11 mouse cellular contexts compared by ENCODE assay signal in the genomic region with DNA sequence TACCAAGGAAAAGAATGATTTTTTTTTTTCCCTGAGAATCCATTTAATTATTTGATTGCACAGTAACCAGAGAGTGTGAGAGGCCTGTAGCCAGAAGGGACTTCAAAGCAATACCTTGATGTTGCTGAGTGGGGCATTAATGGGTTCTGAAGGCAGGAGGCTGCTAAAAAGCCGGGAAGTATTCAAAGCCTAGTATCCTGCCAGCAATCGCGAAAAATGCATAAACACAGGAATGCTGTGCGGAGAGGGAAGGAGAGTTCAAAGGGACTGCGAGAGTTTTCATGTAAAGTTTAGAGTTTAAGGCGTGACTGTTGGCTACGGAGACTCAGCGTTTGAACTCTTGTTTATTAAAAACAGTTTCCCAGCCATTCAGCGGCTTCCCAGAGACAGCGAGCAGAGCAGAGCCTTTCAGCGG. TPM values are rescaled to one million over a fixed set of nuclear protein-coding genes. Genes with fewer than 3 reads are reported as not detected.
A peak's percentile ranks its signal among the peaks of the same experiment; 100 is the strongest.
DNase-seq lines count a peak whose midpoint lies in the region; ATAC-seq lines count a peak whose summit lies in the region.
"Had no signal": no experiment of that assay in that cellular context is flagged by ENCODE, and none has a peak within 500 bp of the region (broad histone marks: within the 10 kb centered on the region; RNA-seq: fewer than 3 reads in every experiment).

No protein-coding gene starts in this region.

- peak overlapping the region; percentile 18; the same call in 1 of the 2 replicates for H3K4me3 ChIP-seq in heart, embryonic 13.5 days
- H3K4me3 ChIP-seq in embryonic facial prominence, embryonic 12.5 days: no peak overlapping the region
- peak overlapping the region; percentile 31 for H3K4me3 ChIP-seq in limb, embryonic 10.5 days
- H3K4me3 ChIP-seq in midbrain, embryonic 16.5 days (ENCODE audit: low read depth, low read length): no peak overlapping the region
- H3K4me3 ChIP-seq: liver, embryonic 13.5 days had no signal

- H3K9me3 ChIP-seq in heart, embryonic 13.5 days: no peaks in the 10 kb centered on the region
- no peaks in the 10 kb centered on the region for H3K9me3 ChIP-seq in embryonic facial prominence, embryonic 12.5 days
- H3K9me3 ChIP-seq in limb, embryonic 10.5 days (replicated peaks): no peaks in the 10 kb centered on the region
- H3K9me3 ChIP-seq in midbrain, embryonic 16.5 days (replicated peaks; ENCODE audit: control insufficient read depth, low read length, poor library complexity, severe bottlenecking): no peaks in the 10 kb centered on the region
- H3K9me3 ChIP-seq: liver, embryonic 13.5 days had no signal

- DNase-seq in heart, postnatal 36 days: no peak
- DNase-seq in limb, embryonic 10.5 days (ENCODE audit: low spot score): peak; percentile 54
- no peak for DNase-seq in cerebellum, postnatal 10 days
- DNase-seq in layer of hippocampus, postnatal 14 days (ENCODE audit: low spot score in 2 of 2): no peak
- DNase-seq: adrenal gland, adult 2 months; kidney, adult 11 months; liver, embryonic 13.5 days had no signal

- intact Hi-C loops in heart, postnatal 36 days (cut with DNase I): no loop called here

- H3K36me3 ChIP-seq in heart, embryonic 13.5 days: no peaks in the 10 kb centered on the region
- H3K36me3 ChIP-seq in embryonic facial prominence, embryonic 12.5 days: no peaks in the 10 kb centered on the region
- H3K36me3 ChIP-seq in limb, embryonic 10.5 days: no peaks in the 10 kb centered on the region
- H3K36me3 ChIP-seq in midbrain, embryonic 16.5 days (ENCODE audit: control insufficient read depth, insufficient read depth, low read length): no peaks in the 10 kb centered on the region
- H3K36me3 ChIP-seq: liver, embryonic 13.5 days had no signal

- no peak for ATAC-seq in heart, embryonic 13.5 days (ENCODE audit: extremely low read depth, insufficient number of reproducible peaks, low FRiP score, low TSS enrichment)
- ATAC-seq in embryonic facial prominence, embryonic 12.5 days (ENCODE audit: insufficient number of reproducible peaks, insufficient read depth, low FRiP score, low TSS enrichment): no peak
- ATAC-seq in midbrain, embryonic 16.5 days: 0 out of 2 replicates have a peak, but pooled peaks have one; percentile 60
- ATAC-seq in megakaryocyte-erythroid progenitor cell, adult 5-6 weeks (replicated peaks; ENCODE audit: low FRiP score, low TSS enrichment, poor library complexity, severe bottlenecking): no peak

- no peaks in the 10 kb centered on the region for H3K27me3 ChIP-seq in heart, embryonic 13.5 days (replicated peaks)
- H3K27me3 ChIP-seq in embryonic facial prominence, embryonic 12.5 days: no peaks in the 10 kb centered on the region
- H3K27me3 ChIP-seq in limb, embryonic 10.5 days (ENCODE audit: low read depth, poor library complexity, severe bottlenecking): no peaks in the 10 kb centered on the region
- H3K27me3 ChIP-seq in midbrain, embryonic 16.5 days (ENCODE audit: control insufficient read depth, insufficient read depth, low read depth, low read length): no peaks in the 10 kb centered on the region
- H3K27me3 ChIP-seq: liver, embryonic 13.5 days had no signal

- peak overlapping the region; percentile 54 for H3K4me2 ChIP-seq in heart, embryonic 13.5 days
- peak overlapping the region; percentile 8 for H3K4me2 ChIP-seq in embryonic facial prominence, embryonic 12.5 days (replicated peaks)
- H3K4me2 ChIP-seq in midbrain, embryonic 16.5 days (ENCODE audit: low read length): peak overlapping the region; percentile 1; the same call in 1 of the 2 replicates
- H3K4me2 ChIP-seq: liver, embryonic 13.5 days had no signal

- no peak overlapping the region for H3K27ac ChIP-seq in heart, embryonic 13.5 days (replicated peaks)
- H3K27ac ChIP-seq in embryonic facial prominence, embryonic 12.5 days: peak overlapping the region; percentile 77
- H3K27ac ChIP-seq in limb, embryonic 10.5 days: peak overlapping the region; percentile 82
- H3K27ac ChIP-seq in midbrain, embryonic 16.5 days (ENCODE audit: low read length): peak overlapping the region; percentile 41; the same call in 1 of the 2 replicates
- H3K27ac ChIP-seq: liver, embryonic 13.5 days had no signal

- H3K4me1 ChIP-seq in heart, embryonic 13.5 days: peaks cover 19% of the 10 kb centered on the region
- H3K4me1 ChIP-seq in embryonic facial prominence, embryonic 12.5 days: peaks cover 13% of the 10 kb centered on the region; the same call in 1 of the 2 replicates
- peaks cover 45% of the 10 kb centered on the region for H3K4me1 ChIP-seq in limb, embryonic 10.5 days
- H3K4me1 ChIP-seq in midbrain, embryonic 16.5 days (ENCODE audit: control insufficient read depth, insufficient read depth, low read length): peaks cover 4% of the 10 kb centered on the region; the same call in 1 of the 2 replicates
- H3K4me1 ChIP-seq: liver, embryonic 13.5 days had no signal

- 17% methylated on average over 11 of the region's 11 CpGs for WGBS in heart, embryonic 13.5 days
- WGBS in embryonic facial prominence, embryonic 12.5 days: 2% methylated on average over 11 of the region's 11 CpGs
- under 1% methylated on average over 11 of the region's 11 CpGs for WGBS in limb, embryonic 10.5 days
- 4% methylated on average over 11 of the region's 11 CpGs for WGBS in midbrain, embryonic 16.5 days

- H3K9ac ChIP-seq in heart, embryonic 13.5 days: peak overlapping the region; percentile 62; the same call in 1 of the 2 replicates
- H3K9ac ChIP-seq in embryonic facial prominence, embryonic 12.5 days: no peak overlapping the region
- H3K9ac ChIP-seq in midbrain, embryonic 16.5 days (ENCODE audit: low read depth, low read length): no peak overlapping the region
- H3K9ac ChIP-seq: liver, embryonic 13.5 days had no signal

RNA-seq across cellular contexts. Expression of gene Axin2, which starts 41.5 kb away (rescaled TPM):
- polyA plus RNA-seq in heart, embryonic 13.5 days (2015; fragmentation: Nextera tagmentation; extraction: Ambion mirVana): 1.5 and 2.0 TPM in 2 replicates
- total RNA-seq in heart, postnatal 36 days (2021): 1 to 10 TPM; 4.1 to 6.2 TPM
- polyA plus RNA-seq in embryonic facial prominence, embryonic 12.5 days (2016; fragmentation: Nextera tagmentation; extraction: Ambion mirVana): 15.1 and 17.5 TPM in 2 replicates
- polyA plus RNA-seq in limb, embryonic 10.5 days (2016; fragmentation: Nextera tagmentation; extraction: Ambion mirVana): 13.1 and 13.4 TPM in 2 replicates
- 9.3 and 11.3 TPM in 2 replicates for polyA plus RNA-seq in midbrain, embryonic 16.5 days (2015; fragmentation: Nextera tagmentation; extraction: Ambion mirVana)
- 1.3 and 5.7 TPM in 2 replicates for total RNA-seq in megakaryocyte-erythroid progenitor cell, adult 5-6 weeks (2014; fragmentation: Nextera tagmentation)
- 0.38 and 2.0 TPM in 2 replicates for total RNA-seq in megakaryocyte-erythroid progenitor cell, adult 5-6 weeks (2017)
- 10 to 100 TPM; 28.1 to 28.6 TPM for total RNA-seq in layer of hippocampus, postnatal 14 days (2021)

Comparison
In these comparisons a context has a peak if more than half of its experiments do, and no peak if none do; other contexts are left out.
1. H3K4me2 ChIP-seq: peak in every context shown above with its lines; median percentile 54 in heart, embryonic 13.5 days; 8 in embryonic facial prominence, embryonic 12.5 days; 1 in midbrain, embryonic 16.5 days.
2. H3K4me3 ChIP-seq: peak in heart, embryonic 13.5 days (single experiment) and limb, embryonic 10.5 days (single experiment); none in embryonic facial prominence, embryonic 12.5 days (single experiment) and midbrain, embryonic 16.5 days (single experiment).